Mouse (Mus musculus) midbrain, embryonic 15.5 days (tissue): ENCODE data around the gene Blvrb. TPM values are rescaled to one million over a fixed set of nuclear protein-coding genes. Genes with fewer than 3 reads are reported as not detected.
"Not testable (repeated sequence)": the region's sequence is repeated elsewhere in the genome, so short reads cannot be mapped to it uniquely, and the experiment has no call there.

Source experiments
- ATAC-seq: fragments of 200-750 bp; cut with Nextera tagmentation; replicated peaks from 2 replicates; pipeline ENCODE4 v1.8.0; 2017; ENCODE audit warnings: moderate TSS enrichment
- H3K27ac ChIP-seq: fragments of 300-500 bp; sonication (generic); 2 replicates; pipeline ENCODE4 v1.5.1; 2015; ENCODE audit warnings: mild to moderate bottlenecking, inconsistent platforms
- H3K27me3 ChIP-seq: fragments of 300-500 bp; sonication (generic); replicated peaks from 2 replicates; pipeline ENCODE4 v1.6.1; 2015; ENCODE audit warnings: inconsistent platforms
- H3K36me3 ChIP-seq: fragments of 300-500 bp; sonication (generic); replicated peaks from 2 replicates; pipeline ENCODE4 v1.6.1; 2015; ENCODE audit warnings: inconsistent platforms
- H3K4me1 ChIP-seq: fragments of 300-500 bp; sonication (generic); 2 replicates; pipeline ENCODE4 v1.6.1; 2015; ENCODE audit warnings: inconsistent platforms
- H3K4me2 ChIP-seq: fragments of 300-500 bp; sonication (generic); 2 replicates; pipeline ENCODE4 v1.6.1; 2015; ENCODE audit warnings: inconsistent platforms, mild to moderate bottlenecking, moderate library complexity
- H3K4me3 ChIP-seq: fragments of 300-500 bp; sonication (generic); 2 replicates; pipeline ENCODE4 v1.5.1; 2015; ENCODE audit warnings: mild to moderate bottlenecking, inconsistent platforms
- H3K9ac ChIP-seq: fragments of 300-500 bp; sonication (generic); 2 replicates; pipeline ENCODE4 v1.6.1; 2015; ENCODE audit warnings: mild to moderate bottlenecking, inconsistent platforms
- H3K9me3 ChIP-seq: fragments of 300-500 bp; sonication (generic); 2 replicates; pipeline ENCODE4 v1.6.1; 2016; ENCODE audit warnings: inconsistent platforms
- whole genome bisulfite sequencing: fragments of 180-500 bp; shearing (Covaris S2); methylation state at CpG from one replicate; pipeline ENCODE4 v1.1.7; 2015; ENCODE audit warnings: mixed read lengths; 5-methylcytosine and 5-hydroxymethylcytosine counted together
- polyA plus RNA-seq: library from polyadenylated mRNA; unstranded; fragments of >200 nt; fragmentation: Nextera tagmentation; extraction: Ambion mirVana; gene quantifications from 2 replicates; pipeline ENCODE4 v1.2.1, GENCODE M21; 2015

Gene Blvrb
- polyA plus RNA-seq, 1 experiment from 2014 or later: 17.9 TPM

GRCm38 (mm10) chr7:27490227-27490542 is 42.4 kb downstream of the Blvrb start:
- Histone ChIP-seq H3K27me3 (peaks cover 8% of the 10 kb centered on the region; the same call in 1 of the 2 replicates), H3K4me1 (peaks cover 14% of the 10 kb centered on the region), H3K4me3 (peak overlapping the region; percentile 24), H3K9ac (no peak overlapping the region), H3K27ac (peak overlapping the region; percentile 44), H3K36me3 (no peaks in the 10 kb centered on the region), H3K4me2 (peak overlapping the region; percentile 47), H3K9me3 (no peaks in the 10 kb centered on the region)
- WGBS: 43% methylated on average over 4 of the region's 4 CpGs
- ATAC-seq: no peak

GRCm38 (mm10) chr7:27490543-27491329 is 43.0 kb downstream of the Blvrb start:
- peaks cover 8% of the 10 kb centered on the region; the same call in 1 of the 2 replicates for H3K27me3 ChIP-seq
- peak overlapping the region; percentile 44 for H3K27ac ChIP-seq
- H3K9ac ChIP-seq: no peak overlapping the region
- no peaks in the 10 kb centered on the region for H3K9me3 ChIP-seq
- H3K4me2 ChIP-seq: peak overlapping the region; percentile 47
- H3K4me3 ChIP-seq: peak overlapping the region; percentile 24
- peaks cover 14% of the 10 kb centered on the region for H3K4me1 ChIP-seq
- 3% methylated on average over 32 of the region's 33 CpGs for WGBS
- H3K36me3 ChIP-seq: no peaks in the 10 kb centered on the region
- no peak for ATAC-seq

GRCm38 (mm10) chr7:27491856-27492255 is 44.1 kb downstream of the Blvrb start:
- H3K4me3 ChIP-seq: no peak overlapping the region
- no peak overlapping the region for H3K9ac ChIP-seq
- no peak overlapping the region for H3K27ac ChIP-seq
- ATAC-seq: no peak
- WGBS: 78% methylated on average over 7 of the region's 7 CpGs
- H3K36me3 ChIP-seq: no peaks in the 10 kb centered on the region
- H3K27me3 ChIP-seq: peaks cover 8% of the 10 kb centered on the region; the same call in 1 of the 2 replicates
- H3K4me1 ChIP-seq: peaks cover 11% of the 10 kb centered on the region
- H3K4me2 ChIP-seq: no peak overlapping the region
- H3K9me3 ChIP-seq: no peaks in the 10 kb centered on the region

DNA sequence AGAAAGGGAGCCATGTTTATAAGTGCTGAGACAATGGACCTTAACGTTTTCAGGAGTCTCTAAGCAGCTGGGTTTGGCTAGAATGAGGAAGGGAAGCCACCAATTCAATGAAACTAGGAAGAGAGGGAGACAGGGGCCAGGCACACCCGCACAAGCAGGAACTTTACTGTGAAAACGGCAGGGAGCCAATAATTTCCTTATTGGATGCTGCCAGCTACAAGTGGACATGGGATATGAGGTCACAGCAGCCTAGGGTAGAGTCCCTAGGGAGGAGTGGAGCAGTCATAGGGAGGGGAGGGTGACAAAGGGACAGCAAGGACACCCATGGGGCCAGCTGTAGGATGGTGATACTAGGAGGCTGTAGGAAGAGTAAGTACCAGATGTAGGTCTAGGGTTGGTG is 45.2 kb downstream of the Blvrb start:
- H3K4me3 ChIP-seq: no peak overlapping the region
- H3K4me1 ChIP-seq: peaks cover 6% of the 10 kb centered on the region; the same call in 1 of the 2 replicates
- H3K9me3 ChIP-seq: no peaks in the 10 kb centered on the region
- 69% methylated on average over 3 of the region's 3 CpGs for WGBS
- no peak overlapping the region for H3K27ac ChIP-seq
- H3K9ac ChIP-seq: no peak overlapping the region
- no peaks in the 10 kb centered on the region for H3K36me3 ChIP-seq
- peaks cover 8% of the 10 kb centered on the region; the same call in 1 of the 2 replicates for H3K27me3 ChIP-seq
- no peak for ATAC-seq
- H3K4me2 ChIP-seq: no peak overlapping the region

- no peak overlapping the region for H3K27ac ChIP-seq
- H3K9me3 ChIP-seq: no peaks in the 10 kb centered on the region
- 89% methylated on average over 5 of the region's 5 CpGs for WGBS
- no peaks in the 10 kb centered on the region for H3K36me3 ChIP-seq
- no peak for ATAC-seq
- H3K27me3 ChIP-seq: peaks cover 8% of the 10 kb centered on the region; the same call in 1 of the 2 replicates
- H3K4me3 ChIP-seq: no peak overlapping the region
- no peak overlapping the region for H3K9ac ChIP-seq
- H3K4me2 ChIP-seq: no peak overlapping the region
- peaks cover 6% of the 10 kb centered on the region; the same call in 1 of the 2 replicates for H3K4me1 ChIP-seq
These were observed 45.7 kb downstream of the Blvrb start for GRCm38 (mm10) chr7:27493450-27493849.

DNA sequence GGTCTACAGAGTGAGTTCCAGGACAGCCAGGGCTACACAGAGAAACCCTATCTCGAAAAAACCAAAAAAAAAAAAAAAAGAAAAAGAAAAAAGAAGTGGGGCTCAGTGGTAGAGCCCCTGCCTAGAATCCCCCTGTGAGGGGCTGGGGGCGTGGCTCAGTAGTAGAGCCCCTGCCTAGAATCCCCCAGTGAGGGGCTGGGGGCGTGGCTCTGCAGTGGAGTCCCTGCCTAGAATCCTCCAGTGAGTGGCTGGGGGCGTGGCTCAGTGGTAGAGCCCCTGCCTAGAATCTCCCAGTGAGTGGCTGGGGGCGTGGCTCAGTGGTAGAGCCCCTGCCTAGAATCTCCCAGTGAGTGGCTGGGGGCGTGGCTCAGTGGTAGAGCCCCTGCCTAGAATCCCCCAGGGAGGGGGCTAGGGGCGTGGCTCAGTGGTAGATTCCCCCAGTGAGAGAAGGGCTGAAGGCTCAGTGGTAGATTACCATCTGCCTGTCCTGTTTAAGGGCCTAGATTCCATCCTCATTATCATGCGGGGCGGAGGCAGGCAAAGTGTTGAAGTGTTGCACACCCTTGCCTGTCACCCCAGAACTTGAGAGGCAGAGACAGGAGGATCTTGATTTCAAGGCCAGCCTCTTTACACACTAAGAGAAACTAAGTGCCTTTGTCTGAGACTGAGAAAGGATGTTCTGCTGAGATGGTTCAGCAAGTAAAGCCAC is 47.0 kb downstream of the Blvrb start:
- WGBS: 92% methylated on average over 9 of the region's 9 CpGs

GRCm38 (mm10) chr7:27499036-27499435 is 51.3 kb downstream of the Blvrb start, which contains the start of gene Prx:
Gene Prx, plus strand, starts transcription at chr7:27499324.
- 67% methylated on average over 3 of the region's 3 CpGs for WGBS

More for the DNA sequence above, 47.0 kb downstream of the Blvrb start:
- H3K9me3 ChIP-seq, H3K4me2 ChIP-seq, H3K9ac ChIP-seq, H3K27ac ChIP-seq, ATAC-seq, H3K27me3 ChIP-seq, H3K4me1 ChIP-seq, H3K4me3 ChIP-seq, H3K36me3 ChIP-seq: not testable (repeated sequence)

DNA sequence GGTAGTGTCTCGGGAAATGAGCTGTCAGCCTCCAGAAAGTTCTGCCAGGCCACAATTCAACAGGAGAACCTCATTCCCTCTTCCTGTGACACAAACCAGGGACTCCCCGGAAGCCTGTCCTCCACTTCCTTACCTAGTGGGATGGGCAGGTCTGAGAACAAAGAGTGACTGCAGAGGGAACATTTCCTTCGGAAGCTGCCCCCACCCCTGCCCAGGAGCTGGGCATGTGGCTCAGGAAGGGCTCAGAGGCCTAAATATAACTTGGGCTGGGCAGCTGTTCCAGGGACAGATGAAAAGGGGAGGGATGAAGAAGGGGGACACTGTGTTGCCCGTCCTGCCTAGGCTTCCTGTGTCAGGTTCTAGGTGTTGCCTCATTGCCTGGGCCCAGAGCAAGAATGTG is 53.8 kb downstream of the Blvrb start:
- no peak for ATAC-seq
- no peaks in the 10 kb centered on the region for H3K27me3 ChIP-seq
- WGBS: 75% methylated on average over 4 of the region's 4 CpGs

More at GRCm38 (mm10) chr7:27499036-27499435, 51.3 kb downstream of the Blvrb start, which contains the start of gene Prx:
- no peaks in the 10 kb centered on the region for H3K9me3 ChIP-seq
- no peak within 1 kb of the TSS for H3K27ac ChIP-seq
- H3K4me3 ChIP-seq: no peak within 1 kb of the TSS
- no peaks in the 10 kb centered on the region for H3K27me3 ChIP-seq
- H3K4me2 ChIP-seq: no peak within 1 kb of the TSS
- no peaks in the 10 kb centered on the region for H3K4me1 ChIP-seq
- no peaks in the 10 kb centered on the region for H3K36me3 ChIP-seq
- no peak for ATAC-seq
- no peak within 1 kb of the TSS for H3K9ac ChIP-seq

GRCm38 (mm10) chr7:27506765-27507370 is 59.1 kb downstream of the Blvrb start:
- peak overlapping the region; percentile 59; the same call in 1 of the 2 replicates for H3K9ac ChIP-seq
- 0 out of 2 replicates have a peak, but pooled peaks have one; percentile 1 for ATAC-seq
- peaks cover 11% of the 10 kb centered on the region for H3K4me1 ChIP-seq
- no peaks in the 10 kb centered on the region for H3K9me3 ChIP-seq
- peak overlapping the region; percentile 94 for H3K27ac ChIP-seq
- peak overlapping the region; percentile 53 for H3K4me3 ChIP-seq
- 43% methylated on average over 9 of the region's 9 CpGs for whole genome bisulfite sequencing
- H3K27me3 ChIP-seq: no peaks in the 10 kb centered on the region
- H3K36me3 ChIP-seq: no peaks in the 10 kb centered on the region
- H3K4me2 ChIP-seq: peak overlapping the region; percentile 61

More for the DNA sequence above, 53.8 kb downstream of the Blvrb start:
- no peak overlapping the region for H3K4me2 ChIP-seq
- H3K9ac ChIP-seq: no peak overlapping the region
- H3K4me1 ChIP-seq: no peaks in the 10 kb centered on the region
- no peaks in the 10 kb centered on the region for H3K9me3 ChIP-seq
- H3K4me3 ChIP-seq: no peak overlapping the region
- no peak overlapping the region for H3K27ac ChIP-seq
- H3K36me3 ChIP-seq: no peaks in the 10 kb centered on the region

DNA sequence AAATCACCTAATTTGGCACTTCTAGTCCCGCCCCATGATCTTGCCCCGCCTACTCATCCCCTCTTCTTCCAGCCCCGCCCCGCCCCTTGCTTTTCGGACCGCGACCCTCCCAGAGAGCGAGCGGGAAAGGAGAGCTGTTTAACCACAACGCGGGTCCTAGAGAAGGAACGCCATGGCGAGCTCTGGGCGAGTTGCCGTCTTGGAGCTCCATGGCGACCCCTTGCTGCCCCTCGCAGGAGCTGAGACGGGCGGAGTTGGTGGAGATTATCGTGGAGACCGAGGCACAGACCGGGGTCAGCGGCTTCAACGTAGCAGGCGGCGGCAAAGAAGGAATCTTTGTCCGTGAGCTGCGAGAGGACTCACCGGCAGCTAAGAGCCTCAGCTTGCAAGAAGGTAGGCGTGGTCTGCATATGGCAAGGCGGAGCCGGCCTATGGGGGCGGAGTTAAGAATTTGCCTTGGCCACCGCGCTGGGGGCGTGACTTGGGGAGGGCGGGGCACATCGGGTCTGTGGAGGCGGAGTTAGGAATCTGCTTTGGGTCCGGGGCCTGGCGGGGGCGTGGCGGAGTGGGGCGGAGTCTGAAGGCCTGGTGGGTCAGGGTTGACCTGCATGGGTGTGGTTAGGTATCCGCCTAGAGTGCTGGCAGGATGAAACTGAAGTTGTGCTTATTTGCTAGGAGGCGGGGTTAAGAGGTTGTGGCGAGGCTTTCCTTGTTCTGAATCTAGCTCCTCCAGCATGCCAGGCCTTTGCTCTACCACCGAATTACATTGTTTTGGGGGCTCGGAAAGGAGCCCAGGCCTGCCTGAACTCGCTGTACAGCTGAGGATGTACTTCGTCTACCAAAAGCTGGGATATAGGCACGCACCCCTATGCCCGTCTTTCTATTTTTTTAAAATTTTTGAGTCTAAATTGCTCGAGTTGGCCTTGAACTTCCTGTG is 60.2 kb downstream of the Blvrb start:
- H3K27ac ChIP-seq: peak overlapping the region; percentile 94
- WGBS: under 1% methylated on average over 53 of the region's 54 CpGs
- no peaks in the 10 kb centered on the region for H3K27me3 ChIP-seq
- ATAC-seq: peak; percentile 93
- H3K4me3 ChIP-seq: peak overlapping the region; percentile 53
- H3K4me1 ChIP-seq: peaks cover 11% of the 10 kb centered on the region
- H3K4me2 ChIP-seq: peak overlapping the region; percentile 61
- no peaks in the 10 kb centered on the region for H3K9me3 ChIP-seq
- H3K9ac ChIP-seq: peak overlapping the region; percentile 59
- no peaks in the 10 kb centered on the region for H3K36me3 ChIP-seq

- Histone ChIP-seq H3K9me3 (no peaks in the 10 kb centered on the region), H3K27me3 (no peaks in the 10 kb centered on the region), H3K4me3 (peak overlapping the region; percentile 53), H3K4me2 (peak overlapping the region; percentile 61), H3K27ac (no peak overlapping the region), H3K36me3 (no peaks in the 10 kb centered on the region), H3K9ac (no peak overlapping the region), H3K4me1 (peaks cover 11% of the 10 kb centered on the region)
- ATAC-seq: peak; percentile 50
- WGBS: 23% methylated on average over 6 of the region's 6 CpGs
These were observed 60.8 kb downstream of the Blvrb start for GRCm38 (mm10) chr7:27508648-27509005.
